Mouse (Mus musculus): Measurements from ENCODE around the gene Fibp. TPM values are rescaled to one million over a fixed set of nuclear protein-coding genes. Genes with fewer than 3 reads are reported as not detected.

The Fibp gene
- total and polyA plus RNA-seq, 3 experiments: 21.9 to 63.5 TPM; not detected in 1

- H3K27ac ChIP-seq (ENCODE audit: control insufficient read depth, low read depth, low read length): no peak overlapping the region
- DNase-seq (ENCODE audit: low read depth, low spot score): no peak
- no peaks in the 10 kb centered on the region for H3K9me3 ChIP-seq (replicated peaks; ENCODE audit: insufficient read depth, low read length)
- no peaks in the 10 kb centered on the region for H3K27me3 ChIP-seq (ENCODE audit: control insufficient read depth in 1 of 2, insufficient read depth in 2 of 2, low read length in 2 of 2)
- H3K79me2 ChIP-seq (ENCODE audit: control insufficient read depth, insufficient read depth, low read length, poor library complexity): no peaks in the 10 kb centered on the region
- no peak overlapping the region for H3K4me3 ChIP-seq (ENCODE audit: control insufficient read depth in 1 of 2, insufficient read depth in 1 of 2, low read depth in 2 of 2, low read length in 2 of 2)
- H3K4me1 ChIP-seq (ENCODE audit: control insufficient read depth in 1 of 2, insufficient read depth in 2 of 2, low read length in 2 of 2): no peaks in the 10 kb centered on the region
- TF ChIP-seq NELFE (IDR thresholded peaks at IDR 0.05; ENCODE audit: low read depth, low read length) (no peak), KAT2A (conservative IDR thresholded peaks at IDR 0.05; ENCODE audit: low read depth, low read length) (no peak), ZKSCAN1 (IDR thresholded peaks at IDR 0.05; ENCODE audit: low read depth, low read length) (no peak), TBP (IDR thresholded peaks at IDR 0.05; ENCODE audit: low read depth, low read length) (no peak), ZC3H11A (IDR thresholded peaks at IDR 0.05; ENCODE audit: low read depth, low read length) (no peak), TAL1 (IDR thresholded peaks at IDR 0.05; ENCODE audit: low read length) (no peak), BHLHE40 (IDR thresholded peaks at IDR 0.05; ENCODE audit: borderline replicate concordance, low read depth, low read length) (no peak), ZNF384 (IDR thresholded peaks at IDR 0.05; ENCODE audit: low read depth, low read length) (no peak), GABPA (IDR thresholded peaks at IDR 0.05; ENCODE audit: low read depth, low read length) (no peak)
- H3K9ac ChIP-seq (ENCODE audit: control insufficient read depth, low read depth, low read length, poor library complexity, severe bottlenecking): no peak overlapping the region
- no peaks in the 10 kb centered on the region; a peak in 1 of 4 replicates for H3K36me3 ChIP-seq (ENCODE audit: control insufficient read depth in 1 of 2, insufficient read depth in 2 of 2, low read length in 2 of 2)
Measured at GRCm38 (mm10) chr19:5500330-5500875, 40.0 kb downstream of the Fibp start.

- TF ChIP-seq RCOR1 (IDR thresholded peaks at IDR 0.05; ENCODE audit: low read depth, low read length) (no peak), TAL1 (IDR thresholded peaks at IDR 0.05; ENCODE audit: low read length) (no peak), MAFK (IDR thresholded peaks at IDR 0.05; ENCODE audit: borderline replicate concordance, low read depth, low read length) (no peak), POLR2AphosphoS5 (IDR thresholded peaks at IDR 0.05; ENCODE audit: borderline replicate concordance, low read depth, low read length) (no peak), POLR2AphosphoS2 (IDR thresholded peaks at IDR 0.05; ENCODE audit: low read length) (no peak), CTCF (IDR thresholded peaks at IDR 0.05 in 2 of 3, conservative IDR thresholded peaks at IDR 0.05 in 1 of 3; ENCODE audit: control insufficient read depth in 1 of 3, insufficient read depth in 1 of 3, low read depth in 2 of 3, low read length in 3 of 3, poor library complexity in 1 of 3, severe bottlenecking in 1 of 3) (no peak), EP300 (IDR thresholded peaks at IDR 0.05; ENCODE audit: low read depth in 1 of 2, low read length in 2 of 2) (no peak), HCFC1 (IDR thresholded peaks at IDR 0.05; ENCODE audit: low read depth, low read length) (no peak), CHD2 (IDR thresholded peaks at IDR 0.05; ENCODE audit: low read length) (no peak), TCF12 (IDR thresholded peaks at IDR 0.05; ENCODE audit: low read depth, low read length) (no peak), NRF1 (IDR thresholded peaks at IDR 0.05; ENCODE audit: insufficient read depth, low read depth, low read length, poor library complexity, severe bottlenecking) (no peak), ZNF384 (IDR thresholded peaks at IDR 0.05; ENCODE audit: low read depth, low read length) (no peak), NELFE (IDR thresholded peaks at IDR 0.05; ENCODE audit: low read depth, low read length) (no peak), RAD21 (IDR thresholded peaks at IDR 0.05; ENCODE audit: low read depth, low read length) (no peak), KAT2A (conservative IDR thresholded peaks at IDR 0.05; ENCODE audit: low read depth, low read length) (no peak)
- Histone ChIP-seq H3K79me2 (ENCODE audit: control insufficient read depth, insufficient read depth, low read length, poor library complexity) (peaks cover 8% of the 10 kb centered on the region), H3K4me3 (ENCODE audit: control insufficient read depth in 1 of 2, insufficient read depth in 1 of 2, low read depth in 2 of 2, low read length in 2 of 2) (no peak within 1 kb of the TSS), H3K27ac (ENCODE audit: control insufficient read depth, low read depth, low read length) (no peak within 1 kb of the TSS), H3K9me3 (replicated peaks; ENCODE audit: insufficient read depth, low read length) (no peaks in the 10 kb centered on the region), H3K36me3 (ENCODE audit: control insufficient read depth in 1 of 2, insufficient read depth in 2 of 2, low read length in 2 of 2) (no peaks in the 10 kb centered on the region; a peak in 1 of 4 replicates), H3K4me1 (ENCODE audit: control insufficient read depth in 1 of 2, insufficient read depth in 2 of 2, low read length in 2 of 2) (no peaks in the 10 kb centered on the region; a peak in 1 of 4 replicates), H3K9ac (ENCODE audit: control insufficient read depth, low read depth, low read length, poor library complexity, severe bottlenecking) (no peak within 1 kb of the TSS), H3K27me3 (ENCODE audit: control insufficient read depth in 1 of 2, insufficient read depth in 2 of 2, low read length in 2 of 2) (no peaks in the 10 kb centered on the region)
- DNase-seq (ENCODE audit: low read depth, low spot score): no peak
Measured at GRCm38 (mm10) chr19:5503687-5504086, 43.3 kb downstream of the Fibp start, which contains the start of gene 1700020D05Rik. Gene 1700020D05Rik (minus strand): TSS chr19:5503787.
